Mouse (Mus musculus): ENCODE measurements around the gene Nid1. TPM values are rescaled to one million over a fixed set of nuclear protein-coding genes. Genes with fewer than 3 reads are reported as not detected.
"Not testable (repeated sequence)": the region's sequence is repeated elsewhere in the genome, so short reads cannot be mapped to it uniquely, and the experiment has no call there.

Gene Nid1
- total RNA-seq (2014; rRNA removed) (10.4 and 14.6 TPM in 2 replicates), polyA plus RNA-seq (2012; rRNA removed) (7.1 and 9.0 TPM in 2 replicates)

DNA sequence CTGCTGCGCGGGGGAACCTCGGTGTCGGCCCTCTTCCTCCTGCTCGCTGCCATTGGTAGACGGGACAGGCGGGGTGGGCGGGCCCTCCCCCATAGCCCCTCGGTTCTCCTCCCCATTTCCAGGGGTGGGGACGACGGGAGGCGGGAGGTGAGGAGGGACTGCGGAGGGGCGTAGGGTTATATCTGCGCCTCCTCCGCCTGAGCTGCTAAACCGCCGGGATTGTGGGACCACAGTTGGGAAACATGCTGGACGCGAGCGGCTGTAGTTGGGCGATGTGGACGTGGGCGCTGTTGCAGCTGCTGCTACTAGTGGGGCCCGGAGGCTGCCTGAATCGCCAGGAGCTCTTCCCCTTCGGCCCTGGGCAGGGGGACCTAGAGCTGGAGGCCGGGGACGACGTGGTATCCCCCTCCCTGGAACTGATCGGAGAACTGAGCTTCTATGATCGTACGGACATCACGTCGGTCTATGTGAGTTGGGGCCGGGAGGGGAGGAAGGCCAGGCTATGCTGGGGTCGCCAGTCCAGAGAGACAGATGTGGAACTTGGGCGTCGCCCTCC is at the start of gene Nid1:
Nid1 (plus strand) TSS at position 92 of the 556 bp plus-strand sequence.
- not testable (repeated sequence) for H3K27me3 ChIP-seq (ENCODE audit: control insufficient read depth, insufficient read depth, low read length); H3K79me2 ChIP-seq (ENCODE audit: control insufficient read depth, insufficient read depth, low read length); DNase-seq (ENCODE audit: extremely low read depth, low read depth, low spot score); H3K36me3 ChIP-seq (ENCODE audit: control insufficient read depth, insufficient read depth, low read length); H3K27ac ChIP-seq (replicated peaks; ENCODE audit: insufficient read depth, low read depth, low read length); H3K9ac ChIP-seq (ENCODE audit: low read depth, low read length); H3K4me1 ChIP-seq (ENCODE audit: control insufficient read depth, insufficient read depth, low read length)
- H3K4me3 ChIP-seq (ENCODE audit: insufficient read depth, low read depth, low read length) = peak within 1 kb of the TSS; percentile 61; the same call in 1 of the 2 replicates
- 2% methylated on average over 26 of the region's 39 CpGs for WGBS

DNA sequence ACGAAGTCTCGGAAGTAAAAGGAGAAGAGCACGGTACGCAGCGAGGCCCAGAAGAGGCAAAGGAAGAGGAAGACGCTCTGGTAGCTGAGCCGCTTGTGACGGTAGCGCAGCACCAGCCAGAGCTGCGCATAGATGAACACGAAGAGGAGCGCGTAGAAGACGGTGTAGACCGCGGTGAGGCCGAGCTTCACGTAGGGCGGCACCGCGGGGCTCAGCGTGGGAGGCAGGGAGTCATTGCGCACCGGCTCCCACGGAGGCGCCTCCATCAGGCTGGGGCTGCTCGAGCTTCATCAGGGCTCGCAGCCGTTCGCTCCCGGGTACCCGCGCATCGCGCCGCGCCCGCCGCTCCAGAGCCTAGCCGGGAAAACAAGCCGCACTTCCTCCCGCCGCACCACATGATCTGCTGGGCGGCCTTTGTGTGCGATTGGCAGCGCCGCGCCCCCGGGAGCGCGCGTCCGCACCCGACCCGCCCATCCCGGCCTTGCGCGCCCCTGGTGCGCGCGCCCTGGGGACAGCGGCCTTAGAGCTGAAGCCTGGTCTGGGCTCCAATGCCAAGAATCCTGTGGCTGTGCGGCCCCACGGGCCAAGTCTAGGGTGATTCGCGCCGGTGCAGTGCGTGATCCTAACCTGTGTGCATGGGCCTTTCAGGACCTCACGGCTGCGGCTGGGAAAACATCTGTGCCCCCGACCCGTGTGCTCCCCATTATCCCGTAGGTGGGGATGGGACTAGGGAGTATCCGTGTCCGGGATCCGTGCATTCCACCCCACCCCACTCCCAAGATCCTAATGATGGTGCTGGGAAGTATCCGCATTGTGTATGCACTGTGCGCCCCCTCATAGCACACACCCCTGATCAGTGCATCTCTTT is 43.9 kb upstream of the Nid1 start, which contains the start of gene Gpr137b:
Gpr137b (minus strand) TSS at position 787 of the 868 bp plus-strand sequence.
- H3K27me3 ChIP-seq (ENCODE audit: control insufficient read depth, insufficient read depth, low read length); H3K36me3 ChIP-seq (ENCODE audit: control insufficient read depth, insufficient read depth, low read length); H3K4me1 ChIP-seq (ENCODE audit: control insufficient read depth, insufficient read depth, low read length); H3K79me2 ChIP-seq (ENCODE audit: control insufficient read depth, insufficient read depth, low read length); DNase-seq (ENCODE audit: extremely low read depth, low read depth, low spot score): not testable (repeated sequence)
- Histone ChIP-seq H3K4me3 (ENCODE audit: insufficient read depth, low read depth, low read length) (peak within 1 kb of the TSS; percentile 66), H3K9ac (ENCODE audit: low read depth, low read length) (peak within 1 kb of the TSS; percentile 38), H3K27ac (replicated peaks; ENCODE audit: insufficient read depth, low read depth, low read length) (peak within 1 kb of the TSS; percentile 48; the same call in 1 of the 2 replicates)
- WGBS = under 1% methylated on average over 51 of the region's 78 CpGs

GRCm38 (mm10) chr13:13394096-13394395 is 43.3 kb upstream of the Nid1 start:
- not testable (repeated sequence) for H3K4me1 ChIP-seq (ENCODE audit: control insufficient read depth, insufficient read depth, low read length); DNase-seq (ENCODE audit: extremely low read depth, low read depth, low spot score)

DNA sequence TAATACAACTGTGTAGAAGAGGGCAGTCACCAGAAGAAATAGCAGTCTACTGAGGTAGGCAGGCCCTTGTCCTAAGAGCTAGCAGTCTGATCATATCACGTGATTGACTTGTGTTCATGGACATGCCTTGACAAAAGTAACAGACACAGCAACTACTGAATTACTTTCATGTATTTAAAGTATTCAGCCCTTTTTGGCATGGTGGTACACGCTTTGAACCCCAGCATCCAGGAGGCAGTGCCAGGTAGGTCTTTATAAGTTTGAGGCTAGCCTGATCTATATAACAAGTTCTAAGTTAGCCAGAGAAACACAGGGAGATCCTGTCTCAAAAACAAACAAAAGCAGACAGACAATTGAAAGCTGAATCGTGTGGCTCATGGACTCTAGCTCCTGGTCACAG is 36.5 kb upstream of the Nid1 start:
- not testable (repeated sequence) for H3K4me3 ChIP-seq (ENCODE audit: insufficient read depth, low read depth, low read length); H3K36me3 ChIP-seq (ENCODE audit: control insufficient read depth, insufficient read depth, low read length); DNase-seq (ENCODE audit: extremely low read depth, low read depth, low spot score); H3K27me3 ChIP-seq (ENCODE audit: control insufficient read depth, insufficient read depth, low read length); H3K4me1 ChIP-seq (ENCODE audit: control insufficient read depth, insufficient read depth, low read length); H3K79me2 ChIP-seq (ENCODE audit: control insufficient read depth, insufficient read depth, low read length); H3K9ac ChIP-seq (ENCODE audit: low read depth, low read length); H3K27ac ChIP-seq (replicated peaks; ENCODE audit: insufficient read depth, low read depth, low read length)
- 63% methylated on average over 3 of the region's 3 CpGs for WGBS

More at GRCm38 (mm10) chr13:13394096-13394395, 43.3 kb upstream of the Nid1 start:
- 1% methylated on average over 15 of the region's 15 CpGs for WGBS
- H3K36me3 ChIP-seq (ENCODE audit: control insufficient read depth, insufficient read depth, low read length); H3K27me3 ChIP-seq (ENCODE audit: control insufficient read depth, insufficient read depth, low read length); H3K9ac ChIP-seq (ENCODE audit: low read depth, low read length); H3K27ac ChIP-seq (replicated peaks; ENCODE audit: insufficient read depth, low read depth, low read length); H3K79me2 ChIP-seq (ENCODE audit: control insufficient read depth, insufficient read depth, low read length): not testable (repeated sequence)
- H3K4me3 ChIP-seq (ENCODE audit: insufficient read depth, low read depth, low read length) = peak overlapping the region; percentile 53

- WGBS = 71% methylated on average over 5 of the region's 5 CpGs
- DNase-seq (ENCODE audit: extremely low read depth, low read depth, low spot score); H3K27me3 ChIP-seq (ENCODE audit: control insufficient read depth, insufficient read depth, low read length); H3K27ac ChIP-seq (replicated peaks; ENCODE audit: insufficient read depth, low read depth, low read length); H3K9ac ChIP-seq (ENCODE audit: low read depth, low read length); H3K79me2 ChIP-seq (ENCODE audit: control insufficient read depth, insufficient read depth, low read length); H3K36me3 ChIP-seq (ENCODE audit: control insufficient read depth, insufficient read depth, low read length); H3K4me1 ChIP-seq (ENCODE audit: control insufficient read depth, insufficient read depth, low read length); H3K4me3 ChIP-seq (ENCODE audit: insufficient read depth, low read depth, low read length): not testable (repeated sequence)
Measured at GRCm38 (mm10) chr13:13402818-13403217, 34.5 kb upstream of the Nid1 start.

GRCm38 (mm10) chr13:13403366-13403765 is 34.0 kb upstream of the Nid1 start:
- H3K27me3 ChIP-seq (ENCODE audit: control insufficient read depth, insufficient read depth, low read length); H3K79me2 ChIP-seq (ENCODE audit: control insufficient read depth, insufficient read depth, low read length); DNase-seq (ENCODE audit: extremely low read depth, low read depth, low spot score); H3K27ac ChIP-seq (replicated peaks; ENCODE audit: insufficient read depth, low read depth, low read length); H3K4me3 ChIP-seq (ENCODE audit: insufficient read depth, low read depth, low read length); H3K4me1 ChIP-seq (ENCODE audit: control insufficient read depth, insufficient read depth, low read length); H3K9ac ChIP-seq (ENCODE audit: low read depth, low read length); H3K36me3 ChIP-seq (ENCODE audit: control insufficient read depth, insufficient read depth, low read length): not testable (repeated sequence)
- 85% methylated on average over 3 of the region's 3 CpGs for WGBS

DNA sequence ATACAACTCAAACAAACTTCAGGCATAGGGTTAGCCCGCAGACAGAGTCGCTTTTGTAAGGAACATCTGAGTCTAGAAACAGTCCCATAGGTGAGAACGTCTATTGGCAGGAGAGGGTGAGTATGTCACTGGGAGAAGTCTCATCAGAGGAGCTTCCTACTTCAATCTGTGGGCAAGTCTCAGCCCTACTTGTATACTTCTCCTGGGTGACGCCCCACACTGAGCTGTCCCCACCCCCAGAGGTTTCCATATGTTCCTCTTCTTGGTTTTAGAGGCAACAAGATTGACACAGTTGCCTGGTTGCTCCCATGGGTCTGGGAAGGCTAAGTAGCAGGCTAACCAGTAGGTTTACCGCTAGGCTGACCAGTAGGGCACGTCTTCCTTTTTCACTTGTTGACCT is 33.5 kb upstream of the Nid1 start:
- DNase-seq (ENCODE audit: extremely low read depth, low read depth, low spot score); H3K79me2 ChIP-seq (ENCODE audit: control insufficient read depth, insufficient read depth, low read length); H3K4me1 ChIP-seq (ENCODE audit: control insufficient read depth, insufficient read depth, low read length); H3K9ac ChIP-seq (ENCODE audit: low read depth, low read length); H3K4me3 ChIP-seq (ENCODE audit: insufficient read depth, low read depth, low read length); H3K27me3 ChIP-seq (ENCODE audit: control insufficient read depth, insufficient read depth, low read length); H3K27ac ChIP-seq (replicated peaks; ENCODE audit: insufficient read depth, low read depth, low read length); H3K36me3 ChIP-seq (ENCODE audit: control insufficient read depth, insufficient read depth, low read length): not testable (repeated sequence)
- WGBS = 90% methylated on average over 5 of the region's 6 CpGs

DNA sequence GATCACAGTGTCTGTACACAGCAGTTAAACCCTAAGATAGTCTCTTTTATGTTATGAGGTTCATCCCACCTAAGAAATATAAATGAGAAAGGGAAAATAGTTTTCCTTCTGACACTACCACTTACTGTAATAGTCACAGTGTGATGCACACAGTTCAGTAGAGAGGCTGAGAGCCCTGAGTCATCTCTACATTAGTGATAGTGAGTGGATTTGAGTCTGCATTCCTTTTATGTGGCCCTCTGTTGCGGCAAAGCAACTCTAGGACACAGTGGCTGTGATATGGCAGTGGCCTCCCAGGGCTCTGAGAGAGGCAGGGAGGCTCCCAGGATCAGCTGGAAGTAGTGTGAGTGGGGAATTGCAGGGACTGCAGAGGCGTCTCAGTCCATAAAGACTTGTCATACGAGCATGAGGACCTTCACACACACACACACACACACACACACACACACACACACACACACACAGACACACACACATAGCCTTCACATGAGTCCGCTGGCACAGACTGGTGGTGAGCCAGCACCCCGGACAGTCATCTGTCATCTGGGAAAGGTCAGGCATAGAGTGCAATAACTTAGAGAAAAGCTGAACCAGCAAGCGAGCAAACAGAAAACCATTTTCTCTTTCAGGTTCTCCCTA is 32.7 kb upstream of the Nid1 start:
- not testable (repeated sequence) for H3K9ac ChIP-seq (ENCODE audit: low read depth, low read length); H3K79me2 ChIP-seq (ENCODE audit: control insufficient read depth, insufficient read depth, low read length); H3K4me1 ChIP-seq (ENCODE audit: control insufficient read depth, insufficient read depth, low read length); DNase-seq (ENCODE audit: extremely low read depth, low read depth, low spot score); H3K27me3 ChIP-seq (ENCODE audit: control insufficient read depth, insufficient read depth, low read length); H3K36me3 ChIP-seq (ENCODE audit: control insufficient read depth, insufficient read depth, low read length); H3K27ac ChIP-seq (replicated peaks; ENCODE audit: insufficient read depth, low read depth, low read length); H3K4me3 ChIP-seq (ENCODE audit: insufficient read depth, low read depth, low read length)
- WGBS = 76% methylated on average over 6 of the region's 6 CpGs

GRCm38 (mm10) chr13:13405511-13405910 is 31.8 kb upstream of the Nid1 start:
- WGBS = no CpG with 5 or more reads among the region's 6 CpGs
- DNase-seq (ENCODE audit: extremely low read depth, low read depth, low spot score); H3K27me3 ChIP-seq (ENCODE audit: control insufficient read depth, insufficient read depth, low read length); H3K9ac ChIP-seq (ENCODE audit: low read depth, low read length); H3K79me2 ChIP-seq (ENCODE audit: control insufficient read depth, insufficient read depth, low read length); H3K4me1 ChIP-seq (ENCODE audit: control insufficient read depth, insufficient read depth, low read length); H3K27ac ChIP-seq (replicated peaks; ENCODE audit: insufficient read depth, low read depth, low read length); H3K4me3 ChIP-seq (ENCODE audit: insufficient read depth, low read depth, low read length); H3K36me3 ChIP-seq (ENCODE audit: control insufficient read depth, insufficient read depth, low read length): not testable (repeated sequence)
